Mouse (Mus musculus) olfactory bulb, adult 2 months (tissue): Measurements from ENCODE around the gene Pou6f1.
"Not testable (repeated sequence)": the region's sequence is repeated elsewhere in the genome, so short reads cannot be mapped to it uniquely, and the experiment has no call there.

Source experiments
- CTCF ChIP-seq: fragments of 200-500 bp; IDR thresholded peaks from 2 replicates; pipeline ENCODE4 v1.5.1; 2012; ENCODE audit warnings: low read depth, mild to moderate bottlenecking, low read length, moderate library complexity; ENCODE audit not compliant: insufficient read depth
- POLR2A ChIP-seq: fragments of 200-500 bp; IDR thresholded peaks from 2 replicates; pipeline ENCODE4 v1.6.1; 2012; ENCODE audit warnings: mild to moderate bottlenecking, low read depth, low read length, moderate library complexity; ENCODE audit not compliant: insufficient read depth

DNA sequence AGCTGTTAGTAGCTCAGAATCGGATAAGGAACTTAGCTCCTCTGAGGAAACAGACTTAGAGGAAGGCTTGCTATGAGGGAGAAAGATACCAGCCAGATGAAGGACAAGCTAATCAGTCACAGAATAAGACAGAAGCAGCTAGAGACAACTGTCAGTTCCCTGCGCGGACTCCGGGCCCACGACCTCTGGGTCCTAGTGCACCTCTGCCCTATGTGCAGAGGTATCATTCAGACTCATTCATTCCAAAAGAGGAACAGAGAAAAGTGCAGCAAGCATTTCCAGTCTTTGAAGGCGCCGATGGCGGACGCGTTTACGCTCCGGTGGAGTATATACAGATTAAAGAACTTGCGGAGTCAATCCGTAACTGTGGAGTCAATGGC is 56.1 kb downstream of the Pou6f1 start:
- TF ChIP-seq CTCF, POLR2A: not testable (repeated sequence)
